Mouse (Mus musculus) forebrain, embryonic 15.5 days (tissue): ENCODE data around the gene Phlpp1. TPM values are rescaled to one million over a fixed set of nuclear protein-coding genes. Genes with fewer than 3 reads are reported as not detected.

Source experiments
- ATAC-seq: fragments of 200-750 bp; cut with Nextera tagmentation; replicated peaks from 2 replicates; pipeline ENCODE4 v1.8.0; 2017; ENCODE audit warnings: mild to moderate bottlenecking, moderate TSS enrichment, moderate library complexity
- H3K27ac ChIP-seq: fragments of 300-500 bp; sonication (generic); replicated peaks from 2 replicates; pipeline ENCODE4 v1.5.1; 2015; ENCODE audit warnings: mild to moderate bottlenecking, inconsistent platforms
- H3K27me3 ChIP-seq: fragments of 300-500 bp; sonication (generic); 2 replicates; pipeline ENCODE4 v1.6.1; 2015; ENCODE audit warnings: inconsistent platforms
- H3K36me3 ChIP-seq: fragments of 300-500 bp; sonication (generic); 2 replicates; pipeline ENCODE4 v1.6.1; 2015; ENCODE audit warnings: mild to moderate bottlenecking, inconsistent platforms
- H3K4me1 ChIP-seq: fragments of 300-500 bp; sonication (generic); 2 replicates; pipeline ENCODE4 v1.6.1; 2015; ENCODE audit warnings: inconsistent platforms
- H3K4me2 ChIP-seq: fragments of 300-500 bp; sonication (generic); replicated peaks from 2 replicates; pipeline ENCODE4 v1.6.1; 2015; ENCODE audit warnings: mild to moderate bottlenecking, inconsistent platforms
- H3K4me3 ChIP-seq: fragments of 300-500 bp; sonication (generic); 2 replicates; pipeline ENCODE4 v1.5.1; 2015; ENCODE audit warnings: mild to moderate bottlenecking, inconsistent platforms
- H3K9ac ChIP-seq: fragments of 300-500 bp; sonication (generic); replicated peaks from 2 replicates; pipeline ENCODE4 v1.6.1; 2015; ENCODE audit warnings: mild to moderate bottlenecking, inconsistent platforms
- H3K9me3 ChIP-seq: fragments of 300-500 bp; sonication (generic); 2 replicates; pipeline ENCODE4 v1.6.1; 2016; ENCODE audit warnings: inconsistent platforms
- WGBS: fragments of 180-500 bp; shearing (Covaris S2); methylation state at CpG from one replicate; pipeline ENCODE4 v1.1.7; 2015; ENCODE audit warnings: mixed read lengths; 5-methylcytosine and 5-hydroxymethylcytosine counted together
- polyA plus RNA-seq: library from polyadenylated mRNA; unstranded; fragments of >200 nt; fragmentation: Nextera tagmentation; extraction: Ambion mirVana; gene quantifications from 2 replicates; pipeline ENCODE4 v1.2.1, GENCODE M21; 2015

Phlpp1 gene
- polyA plus RNA-seq, 1 experiment from 2014 or later: 8.2 TPM

- ATAC-seq: no peak
Measured at GRCm38 (mm10) chr1:106346776-106347175, 175.2 kb downstream of the Phlpp1 start.

GRCm38 (mm10) chr1:106349116-106349515, 177.6 kb downstream of the Phlpp1 start:
- ATAC-seq: no peak
- no peak overlapping the region for H3K27ac ChIP-seq
- no peak overlapping the region for H3K9ac ChIP-seq
- no peak overlapping the region for H3K4me2 ChIP-seq
- 88% methylated on average over 3 of the region's 3 CpGs for WGBS
- H3K9me3 ChIP-seq: no peaks in the 10 kb centered on the region
- H3K27me3 ChIP-seq: no peaks in the 10 kb centered on the region
- no peaks in the 10 kb centered on the region for H3K4me1 ChIP-seq
- H3K36me3 ChIP-seq: peaks cover 19% of the 10 kb centered on the region; the same call in 1 of the 2 replicates
- H3K4me3 ChIP-seq: no peak overlapping the region

More at GRCm38 (mm10) chr1:106346776-106347175, 175.2 kb downstream of the Phlpp1 start:
- H3K4me2 ChIP-seq: no peak overlapping the region
- peaks cover 29% of the 10 kb centered on the region; the same call in 1 of the 2 replicates for H3K36me3 ChIP-seq
- no peaks in the 10 kb centered on the region for H3K27me3 ChIP-seq
- 97% methylated on average over 3 of the region's 3 CpGs for WGBS
- H3K4me3 ChIP-seq: no peak overlapping the region
- no peaks in the 10 kb centered on the region for H3K4me1 ChIP-seq
- H3K27ac ChIP-seq: no peak overlapping the region
- H3K9me3 ChIP-seq: no peaks in the 10 kb centered on the region
- H3K9ac ChIP-seq: no peak overlapping the region

GRCm38 (mm10) chr1:106351512-106351911, 180.0 kb downstream of the Phlpp1 start:
- peaks cover 7% of the 10 kb centered on the region; the same call in 1 of the 2 replicates for H3K36me3 ChIP-seq
- H3K4me3 ChIP-seq: no peak overlapping the region

GRCm38 (mm10) chr1:106352801-106353511, 181.4 kb downstream of the Phlpp1 start:
- H3K4me1 ChIP-seq: no peaks in the 10 kb centered on the region
- no peaks in the 10 kb centered on the region for H3K27me3 ChIP-seq
- peaks cover 7% of the 10 kb centered on the region; the same call in 1 of the 2 replicates for H3K36me3 ChIP-seq
- H3K4me2 ChIP-seq: no peak overlapping the region
- 92% methylated on average over 2 of the region's 2 CpGs for WGBS
- no peak overlapping the region for H3K27ac ChIP-seq
- H3K9ac ChIP-seq: no peak overlapping the region
- no peak overlapping the region for H3K4me3 ChIP-seq
- no peak for ATAC-seq
- H3K9me3 ChIP-seq: no peaks in the 10 kb centered on the region

More at GRCm38 (mm10) chr1:106351512-106351911, 180.0 kb downstream of the Phlpp1 start:
- Histone ChIP-seq H3K4me2 (no peak overlapping the region), H3K4me1 (no peaks in the 10 kb centered on the region), H3K27me3 (no peaks in the 10 kb centered on the region), H3K27ac (no peak overlapping the region), H3K9ac (no peak overlapping the region), H3K9me3 (no peaks in the 10 kb centered on the region)
- ATAC-seq: no peak
- 91% methylated on average over 2 of the region's 2 CpGs for WGBS

GRCm38 (mm10) chr1:106353993-106354392, 182.4 kb downstream of the Phlpp1 start:
- no peak for ATAC-seq

GRCm38 (mm10) chr1:106359474-106359873, 187.9 kb downstream of the Phlpp1 start:
- Histone ChIP-seq H3K27me3 (no peaks in the 10 kb centered on the region), H3K27ac (no peak overlapping the region), H3K9ac (no peak overlapping the region), H3K4me2 (no peak overlapping the region), H3K9me3 (no peaks in the 10 kb centered on the region), H3K36me3 (peaks cover 4% of the 10 kb centered on the region; the same call in 1 of the 2 replicates), H3K4me3 (no peak overlapping the region), H3K4me1 (no peaks in the 10 kb centered on the region)
- ATAC-seq: no peak

More at GRCm38 (mm10) chr1:106353993-106354392, 182.4 kb downstream of the Phlpp1 start:
- Histone ChIP-seq H3K4me2 (no peak overlapping the region), H3K9ac (no peak overlapping the region), H3K27me3 (no peaks in the 10 kb centered on the region), H3K36me3 (peaks cover 7% of the 10 kb centered on the region; the same call in 1 of the 2 replicates), H3K4me3 (no peak overlapping the region), H3K9me3 (no peaks in the 10 kb centered on the region), H3K4me1 (no peaks in the 10 kb centered on the region), H3K27ac (no peak overlapping the region)
- WGBS: 91% methylated on average over 4 of the region's 4 CpGs

GRCm38 (mm10) chr1:106362841-106363604, 191.5 kb downstream of the Phlpp1 start:
- no peaks in the 10 kb centered on the region for H3K4me1 ChIP-seq
- no peaks in the 10 kb centered on the region for H3K27me3 ChIP-seq
- H3K36me3 ChIP-seq: peaks cover 6% of the 10 kb centered on the region; the same call in 1 of the 2 replicates
- H3K27ac ChIP-seq: no peak overlapping the region
- H3K9me3 ChIP-seq: no peaks in the 10 kb centered on the region
- WGBS: 94% methylated on average over 3 of the region's 3 CpGs
- ATAC-seq: no peak
- H3K9ac ChIP-seq: no peak overlapping the region
- H3K4me2 ChIP-seq: no peak overlapping the region
- no peak overlapping the region for H3K4me3 ChIP-seq

GRCm38 (mm10) chr1:106369330-106369729, 197.8 kb downstream of the Phlpp1 start:
- WGBS: 75% methylated on average over 3 of the region's 3 CpGs
- ATAC-seq: no peak

GRCm38 (mm10) chr1:106372446-106372845, 200.9 kb downstream of the Phlpp1 start:
- no peak overlapping the region for H3K9ac ChIP-seq
- no peaks in the 10 kb centered on the region for H3K9me3 ChIP-seq
- H3K4me2 ChIP-seq: no peak overlapping the region
- no peaks in the 10 kb centered on the region for H3K27me3 ChIP-seq
- no peak overlapping the region for H3K27ac ChIP-seq
- no peak overlapping the region for H3K4me3 ChIP-seq
- peaks cover 15% of the 10 kb centered on the region; the same call in 1 of the 2 replicates for H3K36me3 ChIP-seq
- WGBS: 89% methylated on average over 2 of the region's 2 CpGs
- H3K4me1 ChIP-seq: no peaks in the 10 kb centered on the region
- no peak for ATAC-seq

More at GRCm38 (mm10) chr1:106369330-106369729, 197.8 kb downstream of the Phlpp1 start:
- Histone ChIP-seq H3K27me3 (no peaks in the 10 kb centered on the region), H3K9ac (no peak overlapping the region), H3K9me3 (no peaks in the 10 kb centered on the region), H3K36me3 (peaks cover 15% of the 10 kb centered on the region; the same call in 1 of the 2 replicates), H3K4me1 (no peaks in the 10 kb centered on the region), H3K4me2 (no peak overlapping the region), H3K27ac (no peak overlapping the region), H3K4me3 (no peak overlapping the region)

GRCm38 (mm10) chr1:106373656-106374055, 202.1 kb downstream of the Phlpp1 start:
- no peaks in the 10 kb centered on the region for H3K9me3 ChIP-seq
- ATAC-seq: no peak

GRCm38 (mm10) chr1:106374274-106374673, 202.7 kb downstream of the Phlpp1 start:
- no peak for ATAC-seq
- Histone ChIP-seq H3K27me3 (no peaks in the 10 kb centered on the region), H3K4me2 (no peak overlapping the region), H3K4me1 (no peaks in the 10 kb centered on the region), H3K9ac (no peak overlapping the region), H3K27ac (no peak overlapping the region), H3K9me3 (no peaks in the 10 kb centered on the region), H3K4me3 (no peak overlapping the region), H3K36me3 (peaks cover 10% of the 10 kb centered on the region; the same call in 1 of the 2 replicates)
- 96% methylated on average over 2 of the region's 2 CpGs for WGBS

More at GRCm38 (mm10) chr1:106373656-106374055, 202.1 kb downstream of the Phlpp1 start:
- H3K4me2 ChIP-seq: no peak overlapping the region
- H3K4me3 ChIP-seq: no peak overlapping the region
- H3K36me3 ChIP-seq: peaks cover 15% of the 10 kb centered on the region; the same call in 1 of the 2 replicates
- H3K9ac ChIP-seq: no peak overlapping the region
- 95% methylated on average over 1 of the region's 1 CpGs for WGBS
- no peak overlapping the region for H3K27ac ChIP-seq
- no peaks in the 10 kb centered on the region for H3K4me1 ChIP-seq
- H3K27me3 ChIP-seq: no peaks in the 10 kb centered on the region

GRCm38 (mm10) chr1:106374971-106375370, 203.4 kb downstream of the Phlpp1 start:
- Histone ChIP-seq H3K27me3 (no peaks in the 10 kb centered on the region), H3K9me3 (no peaks in the 10 kb centered on the region), H3K9ac (no peak overlapping the region), H3K36me3 (peaks cover 4% of the 10 kb centered on the region; the same call in 1 of the 2 replicates), H3K27ac (no peak overlapping the region), H3K4me1 (0 out of 2 replicates have a peak, but pooled peaks cover under 1% of the 10 kb centered on the region), H3K4me3 (no peak overlapping the region), H3K4me2 (no peak overlapping the region)
- ATAC-seq: no peak
- WGBS: 86% methylated on average over 4 of the region's 4 CpGs
